Mouse (Mus musculus) ZHBTc4 (cell line): Measurements from ENCODE around the gene Scamp4.

Experiments used
- DNase-seq: peaks from one replicate; pipeline ENCODE4 v3.0.0-alpha.2; 2011; ENCODE audit warnings: low read depth, low spot score

Gene Scamp4

GRCm38 (mm10) chr10:80602698-80603325 is at the start of gene Scamp4, which contains the start of gene Adat3:
Gene Scamp4 (plus strand): TSS chr10:80602872.
Gene Adat3 (plus strand): TSS chr10:80602880.
- DNase-seq: peak; percentile 98

GRCm38 (mm10) chr10:80553575-80553974 is 49.1 kb upstream of the Scamp4 start:
- no peak for DNase-seq

GRCm38 (mm10) chr10:80553997-80554396 is 48.7 kb upstream of the Scamp4 start:
- no peak for DNase-seq

GRCm38 (mm10) chr10:80557346-80557965 is 45.2 kb upstream of the Scamp4 start:
- DNase-seq: peak; percentile 83

- no peak for DNase-seq
Observed at GRCm38 (mm10) chr10:80559431-80559830, 43.2 kb upstream of the Scamp4 start.

GRCm38 (mm10) chr10:80560621-80561020 is 42.1 kb upstream of the Scamp4 start:
- no peak for DNase-seq

GRCm38 (mm10) chr10:80561116-80561944 is 41.3 kb upstream of the Scamp4 start, which contains the start of gene Rexo1:
Gene Rexo1 (minus strand): TSS chr10:80561560.
- peak; percentile 96 for DNase-seq

GRCm38 (mm10) chr10:80566375-80567092 is 36.1 kb upstream of the Scamp4 start:
- DNase-seq: peak; percentile 92

GRCm38 (mm10) chr10:80568876-80569275 is 33.8 kb upstream of the Scamp4 start:
- no peak for DNase-seq

- peak; percentile 93 for DNase-seq
Observed at GRCm38 (mm10) chr10:80569664-80570066, 33.0 kb upstream of the Scamp4 start.

GRCm38 (mm10) chr10:80570419-80570818 is 32.3 kb upstream of the Scamp4 start:
- DNase-seq: no peak

- peak; percentile 51 for DNase-seq
Observed at GRCm38 (mm10) chr10:80570871-80571836, 31.5 kb upstream of the Scamp4 start.

GRCm38 (mm10) chr10:80572477-80572876 is 30.2 kb upstream of the Scamp4 start:
- DNase-seq: no peak

GRCm38 (mm10) chr10:80573944-80574343 is 28.7 kb upstream of the Scamp4 start:
- peak; percentile 34 for DNase-seq

GRCm38 (mm10) chr10:80574896-80575295 is 27.8 kb upstream of the Scamp4 start:
- DNase-seq: no peak

GRCm38 (mm10) chr10:80575925-80576324 is 26.7 kb upstream of the Scamp4 start:
- no peak for DNase-seq

GRCm38 (mm10) chr10:80576351-80577194 is 26.1 kb upstream of the Scamp4 start:
- peak; percentile 76 for DNase-seq

GRCm38 (mm10) chr10:80577195-80578130 is 25.2 kb upstream of the Scamp4 start, which contains the start of gene Klf16:
Gene Klf16 (minus strand): TSS chr10:80577321.
- DNase-seq: peak; percentile 97
